Mouse (Mus musculus) kidney, adult 18-20 months (tissue): ENCODE measurements at regions not wholly inside any gene's neighbourhood (a gene's known extent, or its start where the extent isn't known, plus 50 kb on each side); places are given as distances from the start of the nearest gene placed in this dataset.

ENCODE experiments used
- DNase-seq: peaks from one replicate; pipeline ENCODE4 v3.0.0; 2021

DNA sequence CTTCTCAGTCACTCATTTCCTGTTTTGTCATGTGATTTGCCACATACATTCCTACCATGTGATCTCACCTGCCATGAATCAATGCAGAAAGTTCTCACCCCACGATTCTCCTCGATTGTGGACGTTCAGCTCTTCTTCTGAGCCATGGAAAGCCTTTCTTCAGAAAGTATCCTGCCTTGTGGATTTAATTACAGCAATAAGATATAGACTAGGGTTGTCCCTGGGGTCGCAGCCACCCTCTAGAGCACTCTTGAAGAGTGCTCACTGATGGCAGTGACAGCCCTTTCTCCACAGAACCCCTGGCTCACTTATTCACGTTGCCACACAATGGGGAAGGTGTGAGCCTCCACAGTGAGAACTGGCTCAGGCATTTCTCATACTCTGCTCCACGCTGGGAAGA, 345.1 kb downstream of the Wdr11 start:
- no peak for DNase-seq

GRCm38 (mm10) chr7:129937715-129938114, 346.1 kb downstream of the Wdr11 start:
- no peak for DNase-seq

- no peak for DNase-seq
Measured at GRCm38 (mm10) chr7:129938141-129938540, 346.5 kb downstream of the Wdr11 start.

DNA sequence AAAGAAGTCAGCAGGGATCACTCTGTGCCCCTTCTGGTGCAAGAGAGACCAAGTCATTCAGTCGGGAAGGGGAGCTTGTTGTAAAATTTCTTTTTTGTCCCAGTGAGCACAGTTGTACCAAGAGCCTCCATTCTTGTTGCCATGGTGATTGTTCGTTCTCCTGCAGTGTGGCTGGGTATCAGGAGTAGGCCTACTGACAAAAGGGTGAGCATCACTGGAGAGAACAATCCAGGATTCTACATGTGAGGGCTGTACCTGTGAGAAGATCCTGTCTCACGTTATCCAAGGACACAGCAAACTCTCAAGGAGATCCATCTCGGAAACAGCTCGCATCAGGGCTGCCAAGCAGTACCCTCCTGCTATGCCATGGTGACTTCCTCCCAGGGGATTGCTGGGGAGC, 347.6 kb downstream of the Wdr11 start:
- no peak for DNase-seq

- DNase-seq: no peak
Measured at GRCm38 (mm10) chr7:129941311-129942029, 349.8 kb downstream of the Wdr11 start.

- DNase-seq: no peak
Measured at GRCm38 (mm10) chr7:129948613-129949110, 357.0 kb downstream of the Wdr11 start.

DNA sequence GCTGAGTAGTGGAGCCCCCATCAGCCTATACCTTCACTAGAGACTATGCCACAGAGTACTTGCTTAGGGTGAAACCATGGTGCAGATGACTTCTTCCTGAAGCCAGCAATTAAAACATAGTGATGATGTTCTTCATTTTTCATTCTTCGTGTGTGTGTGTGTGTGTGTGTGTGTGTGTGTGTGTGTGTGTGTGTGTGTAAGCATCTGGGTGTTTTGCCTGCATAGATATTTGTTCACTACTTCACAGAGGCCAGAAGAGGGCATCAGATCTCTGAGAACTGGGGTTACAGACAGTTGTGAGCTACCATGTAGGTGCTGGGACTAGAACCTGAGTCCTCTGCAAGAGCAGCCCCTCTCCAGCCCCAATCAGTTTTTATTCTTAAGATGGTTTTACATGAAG, 358.8 kb downstream of the Wdr11 start:
- DNase-seq: no peak

GRCm38 (mm10) chr7:129958379-129958778, 366.7 kb downstream of the Wdr11 start:
- DNase-seq: no peak

GRCm38 (mm10) chr7:129962575-129962974, 370.9 kb downstream of the Wdr11 start:
- no peak for DNase-seq

DNA sequence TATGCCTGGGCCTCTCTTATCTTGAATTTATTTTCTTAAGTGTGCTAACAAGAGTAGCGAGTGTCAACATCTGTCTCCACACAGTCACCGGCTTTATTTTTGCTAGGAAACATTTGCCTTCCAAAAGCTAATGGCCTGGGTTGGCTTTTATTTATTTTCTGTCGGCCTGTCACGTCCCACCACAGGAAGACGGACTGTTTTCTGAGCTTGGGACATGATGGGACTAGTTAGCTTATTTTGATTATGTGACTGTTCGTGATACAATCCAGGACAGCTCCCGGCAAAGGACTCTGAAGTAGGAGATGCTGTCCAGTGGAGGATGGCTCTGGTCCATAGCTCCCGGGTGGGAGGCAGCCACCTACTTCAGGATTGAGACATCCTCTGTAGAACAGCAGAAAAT, 372.5 kb downstream of the Wdr11 start:
- DNase-seq: no peak

DNA sequence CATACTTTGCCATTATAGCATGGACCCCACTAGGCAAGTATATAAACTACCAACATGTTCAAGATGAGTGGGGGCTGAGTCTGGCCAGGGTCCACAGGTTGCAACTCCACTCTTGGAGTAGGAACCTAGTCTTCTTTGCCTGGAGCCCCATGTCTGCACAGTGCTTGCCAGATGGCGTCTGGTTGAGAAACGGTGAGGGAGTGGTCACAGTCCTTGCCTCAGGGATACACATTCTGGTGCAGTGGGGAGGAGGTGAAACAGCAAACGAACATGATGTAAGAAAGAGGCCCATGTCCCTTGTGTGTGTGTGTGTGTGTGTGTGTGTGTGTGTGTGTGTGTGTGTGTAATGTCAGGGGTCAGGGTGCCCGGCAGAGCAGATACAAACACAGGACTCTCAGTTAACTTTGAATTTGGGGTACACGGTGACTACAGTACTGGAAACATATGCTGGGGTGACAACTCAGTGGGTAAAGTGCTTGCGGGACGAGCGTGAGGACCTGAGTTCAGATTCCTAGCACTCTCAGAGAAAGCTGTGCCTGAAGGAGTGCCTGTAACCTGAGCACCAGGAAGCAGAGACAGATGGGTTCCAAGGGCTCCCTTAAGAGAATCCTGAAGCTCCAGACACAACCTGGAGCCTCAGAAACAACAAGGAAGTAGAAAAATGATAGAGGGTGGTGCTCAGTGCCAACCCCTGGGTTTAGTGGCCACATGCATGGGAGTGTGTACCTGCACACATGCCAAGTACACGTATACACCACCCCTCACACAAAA, 373.8 kb downstream of the Wdr11 start:
- DNase-seq: no peak

- no peak for DNase-seq
Measured at GRCm38 (mm10) chr7:129966771-129967170, 375.1 kb downstream of the Wdr11 start.

- DNase-seq: no peak
Measured at GRCm38 (mm10) chr7:129970201-129970600, 378.5 kb downstream of the Wdr11 start.

- no peak for DNase-seq
Measured at GRCm38 (mm10) chr7:129974206-129974605, 382.5 kb downstream of the Wdr11 start.

DNA sequence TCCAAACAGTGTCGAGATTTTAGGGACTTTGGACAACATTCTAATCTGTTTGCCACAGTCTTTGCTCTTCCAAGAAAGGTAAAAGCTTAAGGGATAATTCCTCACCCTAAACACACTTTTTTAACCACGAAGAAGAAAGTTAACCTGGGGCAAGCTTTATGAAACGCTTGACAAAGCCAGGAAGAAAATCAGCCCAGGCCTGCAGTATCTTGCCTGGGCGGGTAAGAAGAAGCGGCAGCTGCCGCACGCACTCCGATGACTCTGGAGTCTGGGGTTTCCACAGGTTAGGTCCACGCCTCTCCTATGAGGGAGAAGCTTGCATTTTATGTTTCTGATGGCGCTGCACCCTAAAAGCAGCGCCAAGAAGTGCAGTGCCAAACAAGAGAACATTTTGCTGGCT, 383.2 kb downstream of the Wdr11 start:
- DNase-seq: no peak

GRCm38 (mm10) chr7:129975781-129976514, 384.3 kb downstream of the Wdr11 start:
- DNase-seq: no peak

DNA sequence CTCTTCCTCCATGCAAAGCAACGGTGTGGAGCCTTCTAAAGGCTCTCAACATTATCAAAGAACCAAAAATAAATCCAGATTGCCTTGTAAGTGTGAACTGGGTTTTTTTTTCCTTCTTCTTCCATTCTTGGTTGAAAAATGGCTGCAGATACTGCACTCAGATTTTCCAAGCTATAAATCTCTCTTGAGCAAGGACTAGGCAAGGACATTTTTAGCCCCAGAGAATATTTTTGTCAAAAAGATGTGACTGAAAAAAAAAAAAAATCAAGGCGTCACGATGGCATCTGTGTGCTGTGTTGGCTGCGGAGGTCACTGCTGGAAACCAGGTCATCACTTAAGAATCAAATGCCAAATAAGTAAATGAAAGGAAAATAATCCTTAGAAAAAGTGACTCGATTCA, 386.9 kb downstream of the Wdr11 start:
- DNase-seq: no peak

GRCm38 (mm10) chr7:129979337-129979736, 387.7 kb downstream of the Wdr11 start:
- DNase-seq: no peak

- no peak for DNase-seq
Measured at GRCm38 (mm10) chr7:129980501-129980900, 388.8 kb downstream of the Wdr11 start.

GRCm38 (mm10) chr7:129982411-129982810, 390.7 kb downstream of the Wdr11 start:
- no peak for DNase-seq

DNA sequence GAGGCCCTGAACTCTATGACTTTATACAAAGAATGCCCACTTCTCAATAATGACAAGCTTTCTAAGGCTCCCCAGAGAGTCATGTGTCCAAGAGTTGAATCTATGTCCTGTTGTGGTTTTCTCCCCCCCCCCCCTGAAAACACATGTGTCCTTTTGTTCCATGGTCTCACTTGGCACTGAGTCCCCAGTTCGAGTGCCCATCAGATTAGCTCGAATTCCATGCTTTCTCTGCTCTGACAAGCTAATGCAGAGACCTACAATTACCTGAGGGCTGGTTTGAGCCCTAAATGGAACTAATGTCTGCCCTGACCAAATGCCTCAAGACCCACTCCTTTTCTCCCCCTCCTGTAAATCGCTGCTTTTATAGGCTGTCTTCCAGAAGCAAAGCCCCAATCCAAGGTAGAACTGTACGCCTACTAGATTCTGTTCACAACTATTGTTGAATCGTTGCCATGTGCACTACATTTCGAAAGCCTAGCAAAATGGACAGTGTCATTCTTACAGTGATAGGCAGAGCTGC, 392.0 kb downstream of the Wdr11 start:
- no peak for DNase-seq

DNA sequence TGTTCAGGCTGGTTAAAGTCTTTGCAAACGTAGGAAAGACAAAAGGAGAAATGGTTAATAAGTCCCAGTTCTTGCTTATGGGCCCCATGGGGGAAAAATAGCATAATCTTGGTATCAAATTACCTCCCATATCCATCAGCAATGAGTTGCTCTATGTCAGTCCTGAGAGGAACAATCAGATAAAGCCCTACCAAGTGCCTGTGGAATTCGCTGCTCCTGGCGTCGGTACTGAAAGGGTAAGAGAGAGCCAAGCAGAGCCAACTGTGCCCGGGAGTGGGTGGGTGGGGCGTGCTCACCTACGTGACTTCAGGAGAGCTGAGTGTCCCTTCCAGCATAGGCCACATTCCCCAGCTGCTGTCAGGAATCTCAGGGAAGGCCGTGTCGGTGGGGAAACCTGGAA, 392.7 kb downstream of the Wdr11 start:
- peak; percentile 8 for DNase-seq

- DNase-seq: no peak
Measured at GRCm38 (mm10) chr7:129987119-129987665, 395.5 kb downstream of the Wdr11 start.
